Mouse (Mus musculus) R1 (cell line): Measurements from ENCODE around the gene Cmpk1.

ENCODE experiments used
- DNase-seq: peaks from one replicate; pipeline ENCODE4 v3.0.0-alpha.2; 2018; ENCODE audit warnings: low read depth, low spot score

Cmpk1 gene

DNA sequence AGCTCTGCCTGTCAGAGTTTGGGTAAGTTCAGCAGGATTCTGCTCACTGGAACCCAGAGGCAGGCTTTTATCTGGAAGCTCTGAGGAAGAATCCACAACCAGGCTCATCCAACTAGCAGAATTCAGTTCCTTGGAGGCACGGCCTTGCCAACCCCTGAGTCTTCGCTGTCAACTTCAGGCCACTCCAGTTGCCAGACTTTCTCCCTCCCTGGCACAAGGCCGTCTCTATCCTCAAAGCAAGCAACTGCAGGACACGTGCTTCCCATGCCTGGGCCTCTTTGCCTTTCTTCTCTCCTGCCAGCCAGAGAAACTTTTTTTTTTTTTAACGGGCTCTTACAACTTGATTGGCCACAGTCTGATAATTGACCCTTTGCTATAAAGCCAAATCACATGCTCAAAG is 42.0 kb downstream of the Cmpk1 start:
- no peak for DNase-seq

DNA sequence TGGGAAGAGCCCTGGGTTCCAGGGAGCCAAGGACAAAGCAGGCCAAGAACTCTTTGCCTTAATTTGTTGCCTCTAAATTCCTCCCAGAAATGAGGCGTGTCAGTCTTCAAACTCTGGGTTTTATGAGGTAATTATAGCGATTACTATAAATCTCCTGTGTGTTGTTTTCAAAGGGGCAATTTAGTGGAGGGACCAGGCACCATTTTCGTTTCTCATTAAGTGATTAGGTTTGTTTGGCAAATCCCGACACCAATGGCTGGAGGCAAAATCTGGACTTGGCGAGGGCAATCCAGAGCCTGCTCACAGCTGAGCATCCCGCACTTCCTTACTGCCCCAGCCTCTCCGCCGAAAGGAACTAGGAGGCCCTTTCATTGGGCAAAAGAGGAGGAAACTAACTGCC is 44.5 kb downstream of the Cmpk1 start:
- DNase-seq: no peak

DNA sequence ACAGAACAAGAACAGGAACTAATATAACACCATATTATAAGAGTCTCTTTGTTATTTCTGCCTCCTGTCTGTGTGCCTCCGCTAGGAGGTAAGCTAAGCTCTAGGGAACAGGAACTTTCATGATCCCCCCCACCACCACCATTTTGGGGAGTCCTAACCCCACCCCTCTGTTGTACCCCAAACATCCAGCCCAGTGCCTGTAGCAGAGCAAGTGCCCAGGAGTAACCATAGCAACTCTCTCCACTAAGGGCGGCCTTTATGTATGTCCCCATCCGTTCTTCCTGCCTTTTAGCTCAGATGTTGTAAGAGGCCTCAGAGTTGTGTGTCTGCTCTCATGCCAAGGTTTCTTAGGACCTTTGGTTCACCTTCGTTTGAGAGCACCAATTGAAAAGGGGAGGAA is 44.9 kb downstream of the Cmpk1 start:
- DNase-seq: no peak

DNA sequence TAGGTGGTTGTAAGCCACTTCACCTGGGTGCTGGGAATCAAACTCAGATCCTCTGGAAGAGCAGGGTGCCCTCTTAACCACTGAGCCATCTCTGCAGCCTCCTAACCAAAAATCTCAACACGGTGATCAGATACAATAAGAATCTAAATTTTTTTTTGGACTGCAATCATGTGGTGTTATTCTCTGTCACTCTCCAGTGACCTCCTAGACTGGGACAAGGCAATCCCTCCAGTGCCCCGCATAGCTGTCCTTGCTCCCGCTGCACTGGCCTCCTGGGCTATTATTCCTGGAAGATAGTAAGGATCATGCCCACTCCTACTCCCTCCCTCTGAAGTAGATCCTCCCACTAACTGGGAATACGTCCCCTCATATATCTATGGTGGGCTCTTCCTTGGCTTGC is 45.7 kb downstream of the Cmpk1 start:
- DNase-seq: no peak

DNA sequence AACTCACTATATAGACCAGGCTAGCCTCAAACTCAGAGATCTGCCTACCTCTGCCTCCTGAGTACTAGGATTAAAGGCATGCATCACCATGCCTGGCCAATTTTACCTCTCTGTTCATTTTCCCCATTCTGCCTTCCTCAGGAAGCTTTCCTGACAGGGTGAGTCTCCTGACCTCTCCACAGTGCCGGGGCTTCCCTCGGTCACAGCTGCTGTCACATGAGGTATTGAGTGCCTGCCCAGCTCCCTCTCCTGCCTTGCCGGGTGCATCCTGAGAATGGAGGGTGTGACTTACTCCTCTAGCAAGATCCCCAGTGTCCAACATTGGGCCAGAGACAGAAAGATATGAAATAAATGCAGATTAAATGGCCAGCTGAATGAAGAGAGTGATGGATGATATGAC is 48.8 kb downstream of the Cmpk1 start:
- no peak for DNase-seq

DNA sequence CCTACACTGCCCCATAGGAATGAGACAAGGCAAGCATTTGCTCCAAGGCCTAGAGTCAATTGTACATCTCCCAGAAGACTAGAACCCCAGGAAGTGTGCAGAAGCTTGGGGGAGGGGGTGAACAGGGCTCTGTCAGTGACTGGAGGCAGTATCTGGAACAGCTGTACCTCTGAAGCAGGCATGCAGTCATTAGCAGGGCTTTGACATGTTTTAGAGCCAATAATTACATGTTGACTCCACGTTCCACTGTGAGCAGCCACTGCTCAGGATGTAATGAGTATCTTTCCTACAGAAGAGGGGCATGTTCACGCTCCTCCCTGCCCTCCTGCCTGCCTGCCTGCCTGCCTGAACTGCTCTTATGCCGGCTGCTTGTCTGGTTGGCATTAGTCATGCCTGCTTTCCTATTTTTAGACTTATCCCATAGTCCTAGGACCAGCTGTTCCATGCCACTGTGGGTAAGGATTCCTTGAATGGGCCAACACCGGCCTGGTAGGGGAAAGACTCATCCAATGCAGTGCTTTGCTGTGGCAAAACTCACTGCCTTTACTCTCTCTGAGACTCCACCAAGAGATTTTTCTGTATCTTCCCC is 49.5 kb downstream of the Cmpk1 start:
- DNase-seq: no peak

DNA sequence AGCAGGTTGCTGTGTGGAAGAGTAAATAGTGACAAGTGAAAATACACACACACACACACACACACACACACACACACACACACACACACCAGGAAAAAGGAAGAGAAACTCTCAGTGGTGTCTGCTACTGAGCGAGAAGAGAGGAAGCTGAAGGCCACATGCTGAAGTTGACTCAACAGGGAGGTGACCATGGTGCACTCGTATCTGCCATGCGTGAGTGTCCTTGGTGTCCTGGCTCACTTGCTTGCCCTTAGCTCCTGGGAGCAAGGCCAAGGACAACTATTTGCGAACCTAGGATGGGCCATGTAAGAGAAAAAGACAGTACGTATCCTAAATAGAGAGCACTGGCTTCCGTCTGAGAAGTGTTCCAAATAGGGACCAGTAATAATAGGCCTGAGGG is 52.9 kb downstream of the Cmpk1 start:
- no peak for DNase-seq

DNA sequence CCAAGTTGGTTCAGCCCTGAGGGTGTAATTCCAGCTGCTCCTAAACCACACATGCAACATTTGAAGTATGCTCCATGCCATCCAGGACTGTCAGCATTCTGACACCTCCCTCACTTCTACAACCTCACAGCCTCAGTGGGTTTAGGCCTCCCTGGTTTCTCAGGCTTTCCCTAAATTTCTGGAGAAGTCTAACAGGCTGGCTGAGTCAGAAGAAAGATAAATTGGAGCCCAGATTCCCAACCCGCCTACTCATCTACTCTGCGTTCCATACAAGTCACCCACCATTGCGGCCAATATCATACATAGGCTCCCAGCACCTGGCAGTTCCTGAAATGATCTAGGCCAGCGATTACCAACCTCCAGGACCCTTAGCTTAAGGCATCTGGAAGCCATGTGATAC is 54.3 kb downstream of the Cmpk1 start:
- no peak for DNase-seq

DNA sequence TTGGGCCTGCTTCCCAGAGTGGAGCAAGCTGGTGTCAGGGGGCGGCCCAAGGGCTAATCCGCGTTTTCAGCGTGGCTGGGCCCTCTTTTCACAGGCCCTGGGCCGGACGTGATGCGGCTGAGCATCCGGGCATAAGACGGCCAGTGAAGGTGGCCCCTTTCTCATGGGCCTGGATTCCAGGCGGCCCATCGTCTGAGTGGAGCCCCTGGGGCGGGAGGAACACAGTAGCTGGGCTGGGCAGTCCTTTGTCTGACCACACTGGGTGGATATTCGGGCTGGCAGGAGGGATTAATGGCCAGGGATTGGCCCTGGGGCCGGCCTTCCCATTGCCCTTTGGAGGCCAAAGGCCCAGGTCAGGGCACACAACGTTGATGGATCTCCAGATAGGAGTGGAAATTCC is 57.9 kb downstream of the Cmpk1 start:
- DNase-seq: no peak

DNA sequence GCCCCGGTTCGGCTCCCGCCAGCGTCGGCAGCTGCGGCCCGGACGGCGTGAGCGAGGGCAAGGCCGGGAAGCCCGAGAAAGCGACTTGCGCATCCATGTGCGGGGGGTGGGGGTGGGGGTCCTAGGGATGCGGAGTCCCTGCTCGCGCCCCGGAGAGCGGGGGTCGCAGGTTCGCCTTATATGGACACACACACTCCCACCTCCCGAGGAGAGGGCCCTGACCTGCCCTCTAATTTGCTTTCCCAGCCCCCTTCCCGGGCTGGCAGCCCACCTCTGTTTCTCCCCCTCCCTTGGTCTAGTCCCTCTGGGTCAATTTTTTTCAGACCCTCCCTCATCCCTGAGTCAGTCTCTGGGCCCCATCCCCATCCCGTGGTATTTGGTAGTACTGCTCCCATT is 61.1 kb downstream of the Cmpk1 start, which contains the start of gene Foxe3:
Gene Foxe3 (minus strand): TSS at position 97 of the 396 bp plus-strand sequence.
- no peak for DNase-seq

DNA sequence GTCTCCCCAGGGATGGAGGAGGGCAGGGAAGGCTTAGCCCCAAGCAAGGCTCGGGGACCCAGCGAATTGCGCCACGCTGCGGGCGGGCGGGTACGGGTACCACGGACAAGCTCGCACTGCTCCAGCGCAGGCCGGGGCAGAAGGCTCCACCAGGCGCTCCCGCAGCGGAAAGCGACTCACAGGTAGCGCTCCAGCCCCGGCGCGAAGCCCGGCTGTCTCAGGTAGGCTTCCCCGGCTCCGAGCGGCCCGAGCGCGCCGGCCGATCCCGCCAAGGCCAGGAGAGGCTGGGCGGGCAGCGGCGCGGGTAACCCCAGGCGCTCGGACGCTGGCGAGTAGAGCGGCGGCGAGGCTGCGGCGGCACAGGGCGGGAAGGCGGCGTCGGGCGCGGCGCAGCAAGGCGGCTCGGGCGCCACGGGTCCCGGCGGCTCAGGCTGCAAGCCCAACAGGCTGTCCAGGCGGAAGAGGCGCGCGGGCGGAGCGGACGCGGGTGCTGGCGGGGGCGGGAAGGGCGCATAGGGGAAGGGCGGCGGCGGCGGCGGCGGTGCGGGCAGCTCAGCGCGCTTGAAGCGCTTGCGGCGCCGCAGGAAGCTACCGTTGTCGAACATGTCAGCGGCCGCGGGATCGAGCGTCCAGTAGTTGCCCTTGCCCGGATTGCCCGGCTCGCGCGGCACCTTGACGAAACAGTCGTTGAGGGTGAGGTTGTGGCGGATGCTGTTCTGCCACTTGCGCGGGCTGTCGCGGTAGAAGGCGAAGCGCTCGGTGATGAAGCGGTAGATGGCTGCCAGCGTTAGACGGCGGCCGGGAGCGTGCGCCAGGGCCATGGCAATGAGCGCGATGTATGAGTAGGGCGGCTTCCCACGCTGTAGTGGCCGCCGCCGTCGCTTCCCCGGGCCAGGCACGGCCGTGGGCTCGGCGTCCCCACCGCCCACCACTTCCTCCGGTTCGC is 61.8 kb downstream of the Cmpk1 start:
- DNase-seq: peak; percentile 55

DNA sequence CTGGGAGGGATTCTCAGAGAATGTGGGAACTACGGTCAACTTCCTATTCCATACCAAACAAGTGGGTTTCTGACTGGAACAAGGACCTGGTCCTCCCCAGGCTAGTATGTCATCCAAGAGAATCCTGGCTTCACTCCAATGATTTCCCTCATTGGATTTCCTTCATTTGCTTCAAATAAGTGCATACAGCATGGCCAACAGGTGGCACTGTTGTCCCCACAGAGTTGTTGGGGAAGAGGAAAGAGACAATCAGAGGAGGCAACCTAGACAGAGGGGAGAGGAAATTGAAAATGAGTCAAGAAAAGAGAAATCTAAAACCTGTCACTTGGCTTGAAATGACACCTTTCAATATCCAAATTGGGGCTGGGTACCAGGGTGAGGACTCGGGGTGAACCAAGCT is 70.0 kb downstream of the Cmpk1 start:
- peak; percentile 76 for DNase-seq

DNA sequence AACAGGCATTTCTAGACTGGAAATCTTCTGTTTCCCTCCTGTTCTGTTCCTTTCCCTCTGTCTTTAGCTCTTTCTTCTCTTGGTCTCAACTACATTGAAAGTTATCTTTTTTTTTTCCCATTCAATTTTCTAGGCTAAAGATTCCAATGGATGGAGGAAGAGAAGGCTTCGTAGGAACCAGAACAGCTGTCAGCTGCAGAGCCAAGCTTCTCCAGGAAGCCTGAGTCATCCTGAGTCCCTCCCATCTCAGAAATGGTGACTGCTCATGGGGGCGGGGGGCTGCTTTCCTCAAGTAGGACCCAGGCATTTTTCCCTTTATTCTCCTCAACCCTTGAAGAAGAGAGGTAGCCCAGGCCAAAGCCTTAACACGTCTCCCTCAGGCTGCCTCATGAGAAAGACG is 71.0 kb downstream of the Cmpk1 start:
- DNase-seq: no peak

DNA sequence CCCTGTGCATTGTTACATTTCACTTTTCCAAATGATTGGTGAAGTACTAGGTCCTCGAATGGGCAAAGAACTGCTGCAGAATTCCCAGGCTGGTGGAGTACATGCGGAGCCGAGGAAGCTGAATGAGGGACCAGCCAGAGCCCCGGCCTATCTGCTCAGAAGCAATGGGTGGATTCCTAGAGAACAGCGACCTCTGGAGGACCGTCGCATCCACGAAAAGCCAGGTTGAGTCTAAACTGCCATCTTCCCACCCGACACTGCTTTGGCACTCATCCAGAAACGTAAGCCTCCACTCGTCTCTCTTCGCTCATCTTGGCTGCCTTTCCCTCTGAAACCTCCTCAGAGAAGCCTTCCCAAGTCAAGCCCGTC is 73.5 kb downstream of the Cmpk1 start:
- DNase-seq: peak; percentile 82

DNA sequence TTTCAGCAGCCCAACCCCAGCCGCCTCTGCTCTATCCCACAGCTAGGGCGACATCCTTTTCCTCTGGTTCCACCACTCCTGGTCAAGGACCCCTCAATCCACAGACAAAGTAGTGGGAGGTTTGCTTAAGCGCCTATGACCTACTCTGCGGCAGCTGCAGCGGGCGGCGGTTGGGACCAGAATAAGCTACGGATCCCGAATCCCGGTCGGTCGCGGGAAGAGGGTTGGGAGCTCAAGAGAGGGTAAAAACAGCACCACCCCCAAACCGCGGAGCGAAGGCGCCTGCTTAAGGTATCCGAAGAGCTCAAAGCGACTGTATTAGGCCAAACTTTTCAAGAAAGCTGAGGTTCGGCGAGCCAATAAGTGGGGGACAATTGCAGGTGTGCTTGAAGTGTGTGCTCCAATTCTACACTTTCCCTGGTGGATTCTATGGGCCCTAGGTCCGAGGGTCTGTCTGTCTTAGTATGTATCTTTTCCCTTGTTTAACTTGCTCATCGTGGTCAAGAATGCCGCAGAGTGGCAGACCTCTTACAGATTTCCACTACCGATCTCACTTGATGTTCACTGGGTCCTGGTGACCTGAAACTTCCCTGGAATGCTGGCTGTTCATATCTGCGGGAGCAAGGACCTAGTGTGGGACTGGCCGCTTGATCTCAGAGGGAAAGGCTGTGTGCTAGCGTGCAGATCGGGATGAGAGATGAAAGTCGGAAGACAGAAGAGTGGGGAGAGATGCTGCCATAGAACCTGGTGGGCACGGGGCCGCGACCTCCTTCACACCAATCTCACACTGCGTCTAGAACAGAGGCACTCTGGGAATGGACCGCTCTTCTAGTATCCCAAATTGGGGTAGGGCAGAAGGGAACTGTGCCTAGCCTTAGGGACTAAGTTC is 74.1 kb downstream of the Cmpk1 start:
- DNase-seq: no peak

DNA sequence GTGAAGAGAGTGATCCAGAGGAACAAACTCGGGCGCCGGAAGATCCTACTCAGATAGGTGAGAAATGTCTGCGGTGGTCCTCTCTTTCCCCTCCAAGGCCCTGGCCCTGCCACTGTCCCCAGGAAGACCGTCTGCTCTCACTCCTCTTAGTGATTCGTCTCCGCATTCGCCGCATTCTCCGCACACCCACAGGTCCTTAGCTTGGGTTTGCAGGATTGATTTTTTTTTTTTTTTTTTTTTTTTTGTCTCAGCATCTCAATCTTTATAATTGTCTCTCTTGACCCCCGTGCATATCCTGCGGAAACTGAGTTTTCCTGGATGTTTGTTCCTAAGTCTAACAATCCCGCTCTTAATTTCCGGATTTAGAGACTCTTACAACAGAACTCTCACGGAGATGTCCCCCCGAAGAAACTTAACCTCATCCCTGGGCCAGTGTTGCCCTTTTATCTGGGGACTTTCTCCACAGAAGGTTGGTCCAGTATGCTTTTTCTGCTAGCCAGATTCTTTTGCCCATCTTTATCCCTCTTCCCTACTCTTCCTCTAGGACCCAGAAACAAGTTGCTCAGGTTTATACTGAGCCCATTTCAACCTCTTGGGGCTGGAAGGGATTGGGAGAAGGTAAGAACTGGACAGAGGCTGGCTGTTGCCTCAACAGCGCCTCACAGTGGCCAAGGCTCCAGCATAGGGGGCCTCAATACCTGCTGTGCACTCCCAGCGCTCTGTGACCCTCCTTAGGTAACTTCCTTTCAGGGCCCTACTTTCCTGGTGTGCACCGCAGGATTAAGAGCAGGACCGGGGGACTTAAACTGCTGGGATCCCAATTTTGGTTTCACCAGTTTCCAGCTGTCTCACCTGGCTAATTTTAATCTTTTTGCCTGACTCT is 77.2 kb downstream of the Cmpk1 start:
- peak; percentile 80 for DNase-seq
